Mouse (Mus musculus): ENCODE measurements around the gene Uap1l1. TPM values are rescaled to one million over a fixed set of nuclear protein-coding genes. Genes with fewer than 3 reads are reported as not detected.

Gene Uap1l1
- polyA plus RNA-seq (2021; fragmentation: Nextera tagmentation): 26.0 and 26.4 TPM in 2 replicates
- long read RNA-seq, experiment 1, transcript Uap1l1-201 (9 exons, 3,349 nt): major isoform, 40 of 53 reads
- long read RNA-seq, experiment 1, partial matches to known transcripts: 4 of 53 reads
- long read RNA-seq, experiment 1, other reads (novel, unspliced or antisense): 9 of 53 reads
- long read RNA-seq, experiment 2, transcript Uap1l1-201 (9 exons, 3,349 nt): major isoform, 89 of 121 reads
- long read RNA-seq, experiment 2, partial matches to known transcripts: 0 of 121 reads
- long read RNA-seq, experiment 2, other reads (novel, unspliced or antisense): 32 of 121 reads

DNA sequence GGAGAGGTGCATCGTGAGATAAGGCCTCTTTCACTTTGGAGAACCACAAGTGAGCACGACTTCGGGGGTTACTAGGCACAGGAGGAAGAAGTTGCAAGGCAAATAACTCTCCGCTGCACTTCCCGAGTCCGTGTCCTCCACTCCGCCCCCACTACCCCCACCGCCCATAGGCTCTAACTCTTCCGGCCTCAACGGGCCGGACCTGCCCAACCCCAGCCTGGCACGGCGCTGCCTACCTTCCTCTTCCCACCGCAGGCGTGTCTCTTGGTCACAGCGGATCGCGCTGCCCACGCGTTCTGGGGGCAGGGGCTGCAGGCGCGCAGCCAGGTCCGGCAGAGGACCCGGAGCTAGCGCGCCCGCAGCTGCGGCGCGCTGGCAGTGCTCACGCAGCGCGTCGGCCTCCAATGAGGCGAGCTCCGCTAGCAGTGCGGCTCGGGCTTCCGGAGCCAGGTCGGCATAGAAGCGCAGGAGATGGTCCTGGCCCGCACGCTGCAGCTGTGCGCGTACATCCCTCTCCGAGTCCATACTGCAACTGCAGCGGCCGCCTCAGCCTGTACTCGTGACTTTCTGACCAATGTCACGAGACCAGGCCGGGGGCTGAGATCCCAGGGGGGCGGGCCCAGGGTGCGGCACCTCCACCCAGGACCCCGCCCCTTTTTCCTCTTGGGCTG is at the start of gene Uap1l1:
Uap1l1 (minus strand) TSS at position 592 of the 671 bp plus-strand sequence.

DNA sequence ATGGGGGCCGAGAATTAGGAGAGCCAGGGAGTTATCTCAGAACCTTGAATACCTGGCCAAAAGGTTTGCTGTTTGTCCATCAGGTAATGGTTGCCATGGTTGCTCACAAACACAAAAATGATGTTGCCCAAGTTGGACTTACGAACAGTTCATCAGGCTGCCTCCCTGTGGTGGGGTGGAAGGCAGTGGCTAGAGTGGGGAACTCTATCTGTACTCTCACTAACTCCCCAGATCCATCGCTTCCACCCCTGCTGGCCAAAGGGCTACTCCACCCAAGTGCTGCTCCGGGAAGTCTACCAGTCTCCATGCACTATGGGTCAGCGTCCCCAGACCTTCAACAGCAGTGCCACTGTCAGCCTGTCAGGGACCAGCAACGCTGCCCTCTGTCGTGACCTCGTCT is 33.6 kb upstream of the Uap1l1 start, which contains the start of gene Npdc1:
Npdc1 (plus strand) TSS at position 301 of the 400 bp plus-strand sequence.

DNA sequence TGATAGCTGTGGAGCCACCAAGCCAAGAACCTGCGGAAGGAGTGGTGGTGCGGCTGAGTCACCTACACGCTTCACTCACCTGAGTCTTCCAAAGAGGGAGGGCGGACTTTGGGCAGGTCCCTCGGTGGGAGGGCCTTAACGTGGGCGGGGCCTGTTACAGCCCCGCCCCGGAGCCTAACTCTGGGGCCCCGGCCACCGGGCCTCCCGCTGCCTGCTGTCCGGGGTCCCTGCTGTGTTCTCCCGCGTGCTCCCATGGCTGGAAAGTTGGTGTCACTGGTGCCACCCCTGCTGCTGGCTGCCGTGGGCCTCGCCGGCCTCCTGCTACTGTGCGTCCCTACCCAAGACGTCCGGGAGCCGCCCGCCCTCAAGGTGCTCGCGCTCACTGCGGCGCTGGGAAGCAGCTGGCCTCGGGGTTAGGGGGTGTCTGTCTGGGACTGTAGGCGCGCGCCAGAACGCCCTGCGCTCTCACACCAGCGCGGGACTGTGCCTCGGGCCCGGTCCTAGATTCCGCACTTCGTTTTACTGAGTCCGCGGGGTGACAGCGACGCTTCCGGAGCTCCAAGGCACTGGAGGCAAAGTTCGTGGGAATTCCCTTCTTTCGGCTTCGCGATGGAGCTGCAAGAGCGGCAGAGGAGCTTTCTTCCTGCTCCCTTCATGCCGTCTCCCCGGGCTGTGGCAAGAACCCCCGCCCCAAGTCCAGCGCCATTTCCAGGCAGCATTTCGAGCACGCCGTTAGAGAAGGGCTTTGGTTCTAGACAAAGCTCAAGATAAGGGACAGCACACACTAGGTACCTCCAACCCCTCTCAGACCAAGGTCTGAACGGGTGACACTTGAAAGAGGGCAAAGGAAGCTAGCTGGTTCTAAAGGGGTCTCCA is 30.5 kb upstream of the Uap1l1 start, which contains the start of gene Entpd2:
Entpd2 (plus strand) TSS at position 154 of the 876 bp plus-strand sequence.

DNA sequence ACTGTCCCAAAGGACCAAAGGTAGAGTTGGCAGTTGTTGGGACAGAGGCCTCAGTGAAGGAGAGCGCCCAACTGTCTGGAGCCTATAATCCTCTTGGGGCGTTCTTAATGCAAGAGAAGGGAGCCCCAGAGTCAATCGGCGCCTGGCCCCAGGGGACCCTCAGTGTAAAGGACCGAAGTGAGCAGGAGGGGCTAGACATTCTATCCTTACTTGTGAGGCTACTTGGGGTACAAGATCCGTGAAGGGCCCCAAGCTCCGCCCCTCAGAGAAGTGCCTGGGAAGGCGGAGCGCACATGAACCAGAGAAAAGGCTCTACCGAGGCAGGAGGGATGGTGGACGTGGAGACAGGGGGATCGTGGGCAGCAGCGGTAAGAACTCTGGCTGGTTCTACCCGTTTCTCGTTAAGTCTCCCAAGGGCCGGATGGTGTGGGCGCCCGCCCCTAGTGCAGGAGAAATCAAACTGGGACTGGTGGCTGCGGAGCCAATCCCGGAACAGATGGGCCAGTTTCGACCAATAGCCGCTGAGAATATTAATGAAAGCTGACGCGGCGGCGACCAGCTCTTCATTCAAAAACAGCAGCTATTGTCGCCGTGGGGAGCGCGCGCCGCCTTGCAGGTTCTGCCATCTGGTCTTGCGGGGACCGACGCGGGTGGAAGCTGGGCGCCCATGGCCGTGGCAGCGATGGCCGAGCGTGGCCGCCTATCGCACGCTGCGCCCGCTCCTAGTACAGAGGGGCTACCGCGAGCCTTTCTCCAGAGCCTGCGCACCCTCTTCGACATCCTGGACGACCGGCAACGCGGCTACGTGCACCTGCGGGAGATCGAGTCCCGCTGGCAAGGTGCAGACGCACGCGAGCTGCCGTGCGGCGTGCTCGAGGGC is 6.5 kb upstream of the Uap1l1 start, which contains the start of gene Sapcd2:
Sapcd2 (plus strand) TSS at position 558 of the 880 bp plus-strand sequence.

DNA sequence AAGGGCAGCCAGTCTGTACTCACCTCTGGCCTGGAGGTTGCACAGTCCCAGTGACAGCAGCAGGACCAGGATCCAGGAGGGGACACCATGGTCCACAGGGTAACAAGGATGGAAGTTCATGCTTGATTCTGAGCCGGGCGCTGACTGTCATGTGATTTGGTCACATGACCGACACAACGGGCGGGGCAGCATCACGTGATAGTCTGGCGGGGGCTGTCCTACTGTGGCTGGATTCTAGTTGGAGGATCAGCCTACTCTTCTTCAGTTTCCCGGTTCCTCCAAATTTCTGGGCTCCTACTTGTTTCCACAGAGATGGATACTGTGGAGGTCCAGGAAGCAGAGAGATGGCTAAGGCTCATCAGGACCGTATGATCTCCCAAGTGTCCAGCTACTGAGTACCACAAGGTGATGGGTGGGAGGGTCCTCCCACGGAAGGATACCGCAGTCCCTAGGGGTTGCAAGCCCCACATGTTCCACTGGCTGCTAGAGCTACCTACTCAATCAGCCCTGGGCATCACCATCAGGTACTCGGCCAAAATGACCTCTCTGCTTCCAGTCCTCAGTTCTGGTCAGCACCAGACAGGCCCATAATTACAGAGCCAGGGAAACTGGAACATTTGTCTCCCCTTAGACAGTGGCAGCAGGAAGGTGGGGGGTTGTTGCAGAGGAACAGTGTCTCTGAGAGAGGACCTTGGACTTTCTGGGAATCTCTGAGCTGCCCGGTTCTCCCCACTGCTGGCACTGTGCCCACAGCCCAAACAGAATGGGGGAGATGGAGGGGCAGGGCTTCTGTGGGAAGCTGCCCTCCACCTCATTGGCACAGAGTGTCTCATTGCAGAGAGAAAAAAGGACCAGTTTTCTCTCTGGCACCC is 9.0 kb downstream of the Uap1l1 start, which contains the start of gene Dpp7:
Dpp7 (minus strand) TSS at position 152 of the 872 bp plus-strand sequence.

DNA sequence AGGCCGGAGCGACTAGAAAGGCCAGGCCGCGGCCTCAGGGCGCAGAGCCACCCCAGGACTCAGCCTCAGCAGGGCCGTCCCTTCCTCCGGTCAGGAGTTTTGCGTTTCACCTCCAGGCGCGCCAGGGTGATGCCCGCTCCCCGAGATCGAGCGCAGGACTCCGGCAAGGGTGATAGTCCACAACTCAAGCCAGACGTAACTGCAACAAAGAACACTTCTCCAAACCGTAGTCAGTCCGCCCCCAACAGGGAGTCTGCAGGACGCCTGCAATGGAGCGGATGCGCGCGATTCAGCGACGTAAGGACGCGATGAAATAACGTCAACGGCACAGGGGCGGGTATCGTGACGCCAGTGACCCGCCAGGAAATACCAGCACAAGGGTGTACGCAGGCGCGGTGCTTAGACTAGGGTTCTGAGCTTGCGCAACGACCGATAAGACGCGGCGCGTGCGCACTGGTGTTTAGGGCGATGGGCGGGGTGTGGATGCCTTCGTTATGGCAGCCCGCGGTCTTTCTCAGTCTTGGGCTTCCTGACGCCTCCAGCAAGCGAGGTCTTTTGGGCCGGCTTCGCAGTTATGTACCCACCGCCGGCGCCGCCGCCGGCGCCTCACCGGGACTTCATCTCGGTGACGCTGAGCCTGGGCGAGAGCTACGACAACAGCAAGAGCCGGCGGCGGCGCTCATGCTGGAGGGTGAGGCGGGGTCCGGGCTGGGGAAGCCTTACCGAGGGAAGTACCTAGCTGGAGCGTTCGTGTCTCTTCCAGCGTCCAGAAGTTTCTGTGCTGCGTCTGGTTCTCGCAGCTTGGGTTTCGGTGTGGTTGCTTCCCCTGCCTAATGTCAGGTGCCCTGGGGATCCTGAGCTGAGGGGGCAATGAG is 33.0 kb downstream of the Uap1l1 start, which contains the start of gene Man1b1:
Man1b1 (plus strand) TSS at position 53 of the 875 bp plus-strand sequence.

DNA sequence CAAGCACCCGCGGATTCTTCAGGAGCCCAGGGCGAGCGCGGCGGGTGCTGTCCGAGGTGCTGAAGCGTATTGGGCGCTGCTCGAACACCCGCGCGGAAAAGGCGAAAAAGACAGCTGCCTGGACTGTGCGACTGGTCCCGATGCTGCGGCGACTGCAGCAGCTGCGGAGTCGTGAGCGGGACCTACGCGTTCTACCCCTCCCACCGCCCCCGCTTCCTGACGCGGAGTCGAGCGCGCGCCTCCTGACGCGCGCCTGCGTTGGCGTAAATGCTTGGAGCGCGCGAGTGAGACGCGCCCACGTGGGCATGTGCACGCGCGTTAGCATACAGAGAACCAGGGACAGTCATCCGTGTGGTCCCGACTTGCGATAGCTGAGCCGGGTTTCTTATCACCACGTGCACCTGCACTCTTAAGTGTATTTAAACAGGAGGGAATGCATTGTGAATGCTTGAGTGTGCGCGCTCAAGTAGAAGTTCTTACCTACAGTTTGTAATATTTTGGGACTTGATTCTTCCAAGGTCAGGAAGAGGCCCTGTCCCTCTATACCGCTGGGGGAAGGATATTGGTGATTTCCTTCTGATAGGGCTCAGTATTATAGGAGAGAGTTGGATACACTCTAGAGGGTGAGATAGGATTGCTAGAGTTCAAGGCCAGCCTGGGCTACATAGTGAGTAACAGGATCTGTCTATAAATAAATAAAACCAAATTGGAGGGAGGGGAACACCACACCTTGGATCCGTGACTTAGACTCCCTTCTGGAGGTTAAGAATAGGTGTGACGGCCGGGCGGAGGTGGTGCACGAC is 46.3 kb downstream of the Uap1l1 start, which contains the start of gene Grin1:
Grin1 (minus strand) TSS at position 217 of the 803 bp plus-strand sequence.

Other genes starting within 250 kb of the Uap1l1 start
- 3.4 and 5.2 TPM in 2 replicates for gene Nrarp, start 184.9 kb downstream of the Uap1l1 start, polyA plus RNA-seq (2021; fragmentation: Nextera tagmentation)
- 2.4 and 3.3 TPM in 2 replicates for gene Tor4a, start 168.8 kb downstream of the Uap1l1 start, polyA plus RNA-seq (2021; fragmentation: Nextera tagmentation)
- 32.7 and 34.5 TPM in 2 replicates for gene Nelfb, start 154.2 kb downstream of the Uap1l1 start, polyA plus RNA-seq (2021; fragmentation: Nextera tagmentation)
- gene Stpg3, start 151.0 kb downstream of the Uap1l1 start, polyA plus RNA-seq (2021; fragmentation: Nextera tagmentation): not detected in 2 replicates
- 12.9 and 15.7 TPM in 2 replicates for gene Fam166a, start 146.9 kb downstream of the Uap1l1 start, polyA plus RNA-seq (2021; fragmentation: Nextera tagmentation)
- 531 and 583 TPM in 2 replicates for gene Tubb4b, start 141.0 kb downstream of the Uap1l1 start, polyA plus RNA-seq (2021; fragmentation: Nextera tagmentation)
- gene Slc34a3, start 131.3 kb downstream of the Uap1l1 start, polyA plus RNA-seq (2021; fragmentation: Nextera tagmentation): 0.45 TPM in 2 replicates
- gene Rnf224, start 128.9 kb downstream of the Uap1l1 start, polyA plus RNA-seq (2021; fragmentation: Nextera tagmentation): not detected in 2 replicates
- 52.0 and 62.6 TPM in 2 replicates for gene Rnf208, start 123.4 kb downstream of the Uap1l1 start, polyA plus RNA-seq (2021; fragmentation: Nextera tagmentation)
- gene Cysrt1, start 123.2 kb downstream of the Uap1l1 start, polyA plus RNA-seq (2021; fragmentation: Nextera tagmentation): not detected in 2 replicates
- 0.79 and 1.6 TPM in 2 replicates for gene AL732309.1, start 118.8 kb downstream of the Uap1l1 start, polyA plus RNA-seq (2021; fragmentation: Nextera tagmentation)
- 30.8 and 34.2 TPM in 2 replicates for gene Tmem203, start 110.2 kb downstream of the Uap1l1 start, polyA plus RNA-seq (2021; fragmentation: Nextera tagmentation)
- 12.5 and 13.7 TPM in 2 replicates for gene Tprn, start 103.1 kb downstream of the Uap1l1 start, polyA plus RNA-seq (2021; fragmentation: Nextera tagmentation)
- gene Ssna1, start 93.2 kb downstream of the Uap1l1 start, polyA plus RNA-seq (2021; fragmentation: Nextera tagmentation): 76.5 and 79.6 TPM in 2 replicates
- gene Anapc2, start 93.2 kb downstream of the Uap1l1 start, polyA plus RNA-seq (2021; fragmentation: Nextera tagmentation): 32.4 and 34.4 TPM in 2 replicates
- not detected in 2 replicates for gene Tmem210, start 77.5 kb downstream of the Uap1l1 start, polyA plus RNA-seq (2021; fragmentation: Nextera tagmentation)
- gene Lrrc26, start 75.8 kb downstream of the Uap1l1 start, polyA plus RNA-seq (2021; fragmentation: Nextera tagmentation): 0.26 and 0.28 TPM in 2 replicates
- gene Grin1, start 46.5 kb downstream of the Uap1l1 start, polyA plus RNA-seq (2021; fragmentation: Nextera tagmentation): 101 and 125 TPM in 2 replicates
- 13.0 and 18.8 TPM in 2 replicates for gene Man1b1, start 33.3 kb downstream of the Uap1l1 start, polyA plus RNA-seq (2021; fragmentation: Nextera tagmentation)
- gene Dpp7, start 9.3 kb downstream of the Uap1l1 start, polyA plus RNA-seq (2021; fragmentation: Nextera tagmentation): 17.5 and 27.1 TPM in 2 replicates
- 2.3 and 2.4 TPM in 2 replicates for gene Sapcd2, start 6.6 kb upstream of the Uap1l1 start, polyA plus RNA-seq (2021; fragmentation: Nextera tagmentation)
- 21.4 and 46.8 TPM in 2 replicates for gene Entpd2, start 30.2 kb upstream of the Uap1l1 start, polyA plus RNA-seq (2021; fragmentation: Nextera tagmentation)
- 292 and 359 TPM in 2 replicates for gene Npdc1, start 33.7 kb upstream of the Uap1l1 start, polyA plus RNA-seq (2021; fragmentation: Nextera tagmentation)
- 0.06 and 0.20 TPM in 2 replicates for gene Fut7, start 57.6 kb upstream of the Uap1l1 start, polyA plus RNA-seq (2021; fragmentation: Nextera tagmentation)
- 33.0 and 34.1 TPM in 2 replicates for gene Abca2, start 63.0 kb upstream of the Uap1l1 start, polyA plus RNA-seq (2021; fragmentation: Nextera tagmentation)
- gene Clic3, start 91.2 kb upstream of the Uap1l1 start, polyA plus RNA-seq (2021; fragmentation: Nextera tagmentation): 0.70 and 9.1 TPM in 2 replicates
- 111 and 116 TPM in 2 replicates for gene Paxx, start 95.4 kb upstream of the Uap1l1 start, polyA plus RNA-seq (2021; fragmentation: Nextera tagmentation)
- gene Ptgds, start 104.4 kb upstream of the Uap1l1 start, polyA plus RNA-seq (2021; fragmentation: Nextera tagmentation): 2,394 and 5,724 TPM in 2 replicates
- not detected in 2 replicates for gene Lcn12, start 128.2 kb upstream of the Uap1l1 start, polyA plus RNA-seq (2021; fragmentation: Nextera tagmentation)
- gene Fbxw5, start 135.1 kb upstream of the Uap1l1 start, polyA plus RNA-seq (2021; fragmentation: Nextera tagmentation): 124 and 134 TPM in 2 replicates
- gene C8g, start 136.0 kb upstream of the Uap1l1 start, polyA plus RNA-seq (2021; fragmentation: Nextera tagmentation): 1.8 and 2.0 TPM in 2 replicates
- gene Traf2, start 181.3 kb upstream of the Uap1l1 start, polyA plus RNA-seq (2021; fragmentation: Nextera tagmentation): 9.9 and 10.3 TPM in 2 replicates
- gene Edf1, start 192.2 kb upstream of the Uap1l1 start, polyA plus RNA-seq (2021; fragmentation: Nextera tagmentation): 801 and 843 TPM in 2 replicates
- 25.8 and 27.1 TPM in 2 replicates for gene Mamdc4, start 209.2 kb upstream of the Uap1l1 start, polyA plus RNA-seq (2021; fragmentation: Nextera tagmentation)
- 151 and 165 TPM in 2 replicates for gene Phpt1, start 209.5 kb upstream of the Uap1l1 start, polyA plus RNA-seq (2021; fragmentation: Nextera tagmentation)
- 13.5 and 18.7 TPM in 2 replicates for gene Ajm1, start 216.1 kb upstream of the Uap1l1 start, polyA plus RNA-seq (2021; fragmentation: Nextera tagmentation)
- 58.2 and 69.1 TPM in 2 replicates for gene Rabl6, start 242.8 kb upstream of the Uap1l1 start, polyA plus RNA-seq (2021; fragmentation: Nextera tagmentation)